Mouse (Mus musculus): ENCODE results near the gene Cks2.

- TF ChIP-seq CHD2 (IDR thresholded peaks at IDR 0.05; ENCODE audit: low read depth, low read length) (no peak), ZNF384 (IDR thresholded peaks at IDR 0.05; ENCODE audit: low read depth, low read length) (no peak), HCFC1 (IDR thresholded peaks at IDR 0.05; ENCODE audit: borderline replicate concordance, insufficient read depth, low read length) (no peak), ZC3H11A (IDR thresholded peaks at IDR 0.05; ENCODE audit: borderline replicate concordance, low read depth, low read length) (no peak)
These were observed 35.8 kb upstream of the Cks2 start for GRCm38 (mm10) chr13:51609231-51609630.
